Mouse (Mus musculus): ENCODE data around the gene Hist1h2ao. TPM values are rescaled to one million over a fixed set of nuclear protein-coding genes. Genes with fewer than 3 reads are reported as not detected.

The Hist1h2ao gene
- total RNA-seq, 1 experiment from 2014 or later: 626 TPM

Other genes starting within 250 kb of the Hist1h2ao start
- gene Olfr1364, start 228.7 kb upstream of the Hist1h2ao start, total RNA-seq (2017): not detected in 2 replicates
- not detected in 2 replicates for gene Olfr1362, start 196.4 kb upstream of the Hist1h2ao start, total RNA-seq (2017)
- gene Olfr11, start 167.9 kb upstream of the Hist1h2ao start, total RNA-seq (2017): not detected in 2 replicates
- not detected in 2 replicates for gene Olfr1361, start 147.1 kb upstream of the Hist1h2ao start, total RNA-seq (2017)
- gene Olfr1360, start 133.1 kb upstream of the Hist1h2ao start, total RNA-seq (2017): not detected in 2 replicates
- not detected in 2 replicates for gene Olfr1359, start 112.4 kb upstream of the Hist1h2ao start, total RNA-seq (2017)
- 401 and 517 TPM in 2 replicates for gene Hist1h2bl, start 94.3 kb upstream of the Hist1h2ao start, total RNA-seq (2017)
- 1,241 and 1,337 TPM in 2 replicates for gene Hist1h2ai, start 94.0 kb upstream of the Hist1h2ao start, total RNA-seq (2017)
- gene Hist1h3h, start 92.8 kb upstream of the Hist1h2ao start, total RNA-seq (2017): 145 and 293 TPM in 2 replicates
- gene Hist1h2bm, start 88.4 kb upstream of the Hist1h2ao start, total RNA-seq (2017): 379 and 469 TPM in 2 replicates
- 469 and 581 TPM in 2 replicates for gene Hist1h4j, start 75.4 kb upstream of the Hist1h2ao start, total RNA-seq (2017)
- 4,229 and 5,615 TPM in 2 replicates for gene Hist1h4k, start 60.0 kb upstream of the Hist1h2ao start, total RNA-seq (2017)
- 950 and 1,047 TPM in 2 replicates for gene Hist1h2ak, start 56.6 kb upstream of the Hist1h2ao start, total RNA-seq (2017)
- gene Hist1h2bn, start 56.3 kb upstream of the Hist1h2ao start, total RNA-seq (2017): 1,475 and 1,634 TPM in 2 replicates
- gene Hist1h1b, start 29.8 kb upstream of the Hist1h2ao start, total RNA-seq (2017): 1,123 and 1,267 TPM in 2 replicates
- 252 and 264 TPM in 2 replicates for gene Hist1h3i, start 27.1 kb upstream of the Hist1h2ao start, total RNA-seq (2017)
- gene Hist1h2an, start 23.2 kb upstream of the Hist1h2ao start, total RNA-seq (2017): 413 and 544 TPM in 2 replicates
- gene Hist1h2bp, start 23.0 kb upstream of the Hist1h2ao start, total RNA-seq (2017): 69.7 and 70.4 TPM in 2 replicates
- gene Hist1h2bq, start 268 bp upstream of the Hist1h2ao start, total RNA-seq (2017): 106 and 143 TPM in 2 replicates
- gene Hist1h4m, start 1.3 kb downstream of the Hist1h2ao start, total RNA-seq (2017): 3,201 and 5,019 TPM in 2 replicates
- gene Hist1h4n, start 21.7 kb downstream of the Hist1h2ao start, total RNA-seq (2017): 2,940 and 3,195 TPM in 2 replicates
- 1,879 and 2,229 TPM in 2 replicates for gene Hist1h2ap, start 23.0 kb downstream of the Hist1h2ao start, total RNA-seq (2017)
- 234 and 268 TPM in 2 replicates for gene Hist1h2br, start 23.3 kb downstream of the Hist1h2ao start, total RNA-seq (2017)
- gene Zfp184, start 134.6 kb downstream of the Hist1h2ao start, total RNA-seq (2017): 13.1 and 13.9 TPM in 2 replicates
- not detected in 2 replicates for gene Pom121l2, start 170.7 kb downstream of the Hist1h2ao start, total RNA-seq (2017)
- 0.73 and 5.5 TPM in 2 replicates for gene Prss16, start 199.3 kb downstream of the Hist1h2ao start, total RNA-seq (2017)
- gene Hist1h2ah, start 225.1 kb downstream of the Hist1h2ao start, total RNA-seq (2017): 208 and 989 TPM in 2 replicates
- gene Hist1h2bk, start 225.4 kb downstream of the Hist1h2ao start, total RNA-seq (2017): 1,449 and 1,731 TPM in 2 replicates
- 106 and 144 TPM in 2 replicates for gene Hist1h4i, start 230.9 kb downstream of the Hist1h2ao start, total RNA-seq (2017)
- 689 and 693 TPM in 2 replicates for gene Hist1h2ag, start 232.5 kb downstream of the Hist1h2ao start, total RNA-seq (2017)
- 591 and 710 TPM in 2 replicates for gene Hist1h2bj, start 232.7 kb downstream of the Hist1h2ao start, total RNA-seq (2017)